Mouse (Mus musculus) cerebellum, adult 2 months (tissue): ENCODE data around the gene Synj2bp. TPM values are rescaled to one million over a fixed set of nuclear protein-coding genes. Genes with fewer than 3 reads are reported as not detected.
"Not testable (repeated sequence)": the region's sequence is repeated elsewhere in the genome, so short reads cannot be mapped to it uniquely, and the experiment has no call there.

Experiments
- DNase-seq, 2 experiments: peaks; one replicate each; pipeline ENCODE4 v3.0.0; 2021
- H3K27ac ChIP-seq: fragments of 200-500 bp; 2 replicates; pipeline ENCODE4 v1.5.1; 2012; ENCODE audit warnings: low read length, control low read depth, inconsistent platforms; ENCODE audit not compliant: insufficient read depth
- H3K27me3 ChIP-seq: fragments of 200-500 bp; 2 replicates; pipeline ENCODE4 v1.6.1; 2012; ENCODE audit warnings: inconsistent platforms, mild to moderate bottlenecking, low read length, moderate library complexity; ENCODE audit not compliant: control insufficient read depth, insufficient read depth
- H3K4me1 ChIP-seq: fragments of 200-500 bp; 2 replicates; pipeline ENCODE4 v1.6.1; 2011; ENCODE audit warnings: low read length; ENCODE audit not compliant: control insufficient read depth, insufficient read depth
- H3K4me3 ChIP-seq: fragments of 200-500 bp; replicated peaks from 2 replicates; pipeline ENCODE3; 2011; ENCODE audit warnings: mild to moderate bottlenecking, low read depth, low read length, control low read depth; ENCODE audit not compliant: insufficient read depth
- CTCF ChIP-seq: fragments of 200-500 bp; IDR thresholded peaks from 2 replicates; pipeline ENCODE4 v1.5.1; 2011; ENCODE audit warnings: low read depth, mild to moderate bottlenecking, control low read depth, low read length, moderate library complexity, borderline replicate concordance; ENCODE audit not compliant: insufficient read depth
- POLR2A ChIP-seq: fragments of 200-500 bp; IDR thresholded peaks from 2 replicates; pipeline ENCODE4 v1.6.1; 2011; ENCODE audit warnings: low read length, control low read depth, borderline replicate concordance; ENCODE audit not compliant: insufficient read depth
- WGBS: fragments of 180-500 bp; shearing (Covaris S2); methylation state at CpG from one replicate; pipeline ENCODE4 v1.1.7; 2018; 5-methylcytosine and 5-hydroxymethylcytosine counted together
- polyA plus RNA-seq: library from polyadenylated mRNA; depleted of rRNA; stranded (reverse); fragments of >200 nt; gene quantifications from 2 replicates; pipeline ENCODE4 v1.2.3, GENCODE M21; 2012; rRNA removed

The Synj2bp gene
- 28.5 and 30.3 TPM in 2 replicates for polyA plus RNA-seq

DNA sequence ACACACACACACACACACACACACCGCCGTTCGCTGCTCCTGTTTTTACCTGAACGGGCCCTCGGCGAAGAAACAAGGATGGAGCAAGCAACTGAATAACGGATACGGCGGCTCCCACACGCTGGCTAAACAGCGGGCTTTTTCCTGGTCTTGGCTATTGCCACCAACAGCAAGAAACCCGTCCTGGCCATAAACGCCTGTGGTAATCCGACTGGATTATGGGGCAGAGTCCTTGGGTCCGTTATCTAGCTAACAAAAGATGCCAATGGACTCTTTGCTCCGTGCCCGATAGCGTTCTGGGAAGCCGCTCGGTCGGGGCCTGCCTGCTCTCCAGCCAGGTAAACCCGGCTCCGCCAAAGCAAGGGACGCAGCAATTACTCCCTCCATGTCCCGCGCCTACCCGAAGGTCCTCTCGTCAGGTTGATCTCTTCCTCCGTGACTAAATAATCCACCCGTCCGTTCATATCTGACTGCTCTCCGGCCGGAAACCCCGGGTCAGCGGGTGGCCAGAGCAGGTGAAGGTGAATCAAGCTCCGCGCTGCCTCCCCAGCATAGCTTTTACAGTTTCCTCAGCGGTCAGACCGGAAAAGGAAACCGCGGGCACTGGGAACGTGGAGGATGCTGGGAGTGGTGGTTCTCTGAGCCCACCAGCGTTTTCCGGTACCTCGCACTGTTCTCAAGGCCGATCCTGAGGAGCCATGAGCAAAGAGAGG lies at the start of gene Synj2bp, which contains the start of gene Gm20498:
TSS of gene Synj2bp (minus strand) at position 596 of the 713 bp plus-strand sequence.
TSS of gene Gm20498 (minus strand) at position 590 of the 713 bp plus-strand sequence.
- DNase-seq = peak; percentile 91 to 92
- Histone ChIP-seq H3K4me1 (no peaks in the 10 kb centered on the region), H3K27ac (peak within 1 kb of the TSS; percentile 61), H3K4me3 (peak within 1 kb of the TSS; percentile 85), H3K27me3 (no peaks in the 10 kb centered on the region)
- TF ChIP-seq CTCF = no peak
- peak; percentile 80; the same call in 1 of the 2 replicates for TF ChIP-seq POLR2A
- under 1% methylated on average over 46 of the region's 46 CpGs for WGBS

DNA sequence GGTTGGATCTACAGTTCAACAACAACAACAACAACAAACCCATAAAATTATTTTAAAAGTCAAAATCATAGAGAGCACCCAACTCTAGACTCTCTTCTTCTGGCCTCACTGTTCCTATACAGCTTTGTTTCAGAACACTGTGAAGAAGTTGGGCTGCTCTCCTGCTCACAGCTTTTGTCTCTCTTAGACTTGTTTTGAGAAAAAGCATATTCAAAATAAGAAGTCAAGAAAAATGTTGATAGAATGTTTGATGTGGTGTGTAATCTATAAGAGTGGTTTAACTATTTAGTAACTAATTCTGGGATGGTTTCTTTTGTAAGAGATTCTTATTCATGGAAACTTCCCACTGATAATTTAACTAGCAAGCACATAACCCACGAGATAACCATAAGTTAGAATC lies 35.7 kb upstream of the Synj2bp start, which contains the start of gene Adam21:
TSS of gene Adam21 (minus strand) at position 101 of the 400 bp plus-strand sequence.
- no peak within 1 kb of the TSS for H3K4me3 ChIP-seq
- no peak within 1 kb of the TSS for H3K27ac ChIP-seq
- DNase-seq = no peak
- 90% methylated on average over 1 of the region's 1 CpGs for WGBS
- TF ChIP-seq CTCF (no peak), POLR2A (no peak)
- no peaks in the 10 kb centered on the region for H3K27me3 ChIP-seq
- H3K4me1 ChIP-seq = no peaks in the 10 kb centered on the region

DNA sequence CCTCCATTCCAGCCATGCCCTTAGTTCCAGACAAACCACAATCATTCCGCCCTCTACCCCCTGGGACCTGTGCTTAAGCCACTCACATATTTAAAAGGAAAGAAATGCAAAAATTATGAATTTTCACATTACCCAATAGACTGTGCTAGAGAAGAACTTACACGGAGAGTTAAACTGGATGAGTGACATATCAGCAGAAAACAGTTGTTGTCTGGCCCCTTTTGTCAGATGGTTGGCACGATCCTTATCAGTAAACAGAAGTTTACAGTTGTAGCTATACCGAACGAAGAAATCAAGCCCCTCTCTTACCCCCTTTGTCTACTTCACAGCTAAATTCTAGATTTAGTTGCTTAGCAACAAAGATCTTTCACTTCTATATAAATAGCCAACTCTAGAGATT lies 35.2 kb upstream of the Synj2bp start:
- H3K4me3 ChIP-seq = no peak overlapping the region
- no peak for DNase-seq
- no peak for TF ChIP-seq CTCF
- no peak for TF ChIP-seq POLR2A
- H3K27me3 ChIP-seq = no peaks in the 10 kb centered on the region
- H3K27ac ChIP-seq = no peak overlapping the region
- no peaks in the 10 kb centered on the region for H3K4me1 ChIP-seq
- WGBS = 67% methylated on average over 5 of the region's 5 CpGs

DNA sequence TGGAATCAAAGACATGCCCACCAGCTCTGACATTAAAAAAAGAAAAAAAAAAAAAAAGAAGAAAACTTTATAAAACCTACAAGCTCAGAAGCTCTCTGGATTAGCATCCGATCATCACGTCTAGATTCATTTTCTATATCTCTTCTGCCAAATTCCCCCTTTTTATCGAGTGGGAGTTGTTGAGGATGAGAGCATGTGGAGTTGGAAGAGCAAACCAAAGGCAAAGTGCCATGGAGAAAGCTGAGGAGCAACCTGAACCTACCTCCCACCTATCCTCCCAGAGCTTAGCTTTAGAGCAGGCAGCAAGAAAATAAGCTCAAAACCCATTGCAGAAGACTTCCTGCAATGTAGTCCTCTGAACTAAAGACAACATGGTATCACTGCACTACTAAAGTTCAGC lies 31.5 kb upstream of the Synj2bp start:
- Histone ChIP-seq H3K27ac (no peak overlapping the region), H3K4me1 (no peaks in the 10 kb centered on the region), H3K4me3 (no peak overlapping the region), H3K27me3 (no peaks in the 10 kb centered on the region)
- no peak for TF ChIP-seq CTCF
- no peak for TF ChIP-seq POLR2A
- 92% methylated on average over 3 of the region's 3 CpGs for WGBS
- no peak for DNase-seq

DNA sequence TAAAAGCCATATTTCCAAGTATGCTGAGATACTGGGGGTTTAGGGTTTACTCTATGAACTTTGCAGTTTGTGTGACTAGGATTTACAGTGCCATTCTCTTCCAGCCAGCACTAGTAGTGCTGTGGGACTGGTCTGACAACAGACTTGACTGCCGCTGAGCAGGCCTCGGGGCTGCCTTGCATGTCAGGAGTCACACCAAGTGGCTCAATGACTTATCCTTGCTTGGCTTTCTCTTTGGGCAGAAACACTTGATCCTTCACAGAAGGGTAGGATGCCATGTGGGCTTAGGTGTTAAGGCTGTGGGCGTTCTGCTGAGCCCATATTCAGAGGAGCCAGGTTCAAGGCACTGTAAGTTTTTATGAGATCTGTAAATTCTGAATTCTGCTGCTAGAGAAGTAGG lies 16.6 kb upstream of the Synj2bp start:
- 88% methylated on average over 3 of the region's 3 CpGs for WGBS
- Histone ChIP-seq H3K27me3 (no peaks in the 10 kb centered on the region), H3K4me3 (no peak overlapping the region), H3K4me1 (no peaks in the 10 kb centered on the region), H3K27ac (no peak overlapping the region)
- TF ChIP-seq POLR2A (no peak), CTCF (no peak)
- no peak for DNase-seq

DNA sequence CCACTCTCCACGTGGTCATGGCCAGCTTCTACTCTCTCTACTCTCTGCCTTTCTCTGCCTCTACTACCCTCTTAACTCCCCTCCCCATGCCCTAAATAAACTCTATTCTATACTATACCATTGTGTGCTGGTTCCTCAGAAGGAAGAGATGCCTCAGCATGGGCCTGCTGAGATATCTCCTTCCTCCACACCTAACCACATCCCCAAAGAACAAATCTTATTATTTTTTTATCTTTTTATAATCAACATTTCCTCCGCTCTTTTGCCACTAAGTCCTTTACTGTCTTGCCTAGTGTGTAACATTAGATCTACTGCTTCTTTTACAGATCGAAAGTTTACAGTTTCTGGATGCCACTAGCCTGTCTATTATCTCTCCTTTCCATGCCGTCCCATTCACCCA lies 14.5 kb upstream of the Synj2bp start:
- DNase-seq = no peak
- no peak for TF ChIP-seq POLR2A
- no peak for TF ChIP-seq CTCF
- H3K4me3 ChIP-seq = no peak overlapping the region
- H3K27me3 ChIP-seq = no peaks in the 10 kb centered on the region
- 72% methylated on average over 4 of the region's 4 CpGs for WGBS
- H3K4me1 ChIP-seq = no peaks in the 10 kb centered on the region
- no peak overlapping the region for H3K27ac ChIP-seq

DNA sequence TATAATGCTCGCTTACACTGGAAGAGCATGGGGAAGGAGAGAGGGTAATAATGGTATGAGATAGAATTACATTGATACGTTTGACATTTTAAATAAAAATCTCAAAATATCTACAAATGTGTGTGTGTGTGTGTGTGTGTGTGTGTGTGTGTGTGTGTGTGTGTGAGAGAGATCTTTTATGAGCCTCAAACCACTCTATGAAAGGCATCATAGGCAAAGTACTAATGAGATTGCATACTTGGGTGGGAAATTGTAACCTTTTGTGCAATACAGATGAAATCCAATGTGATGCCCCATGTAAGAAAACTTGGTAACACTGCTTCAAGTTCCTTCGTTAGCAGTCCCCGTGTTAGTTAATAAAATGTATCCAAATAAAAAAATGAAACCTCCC lies 313 bp upstream of the Synj2bp start:
- 29% methylated on average over 4 of the region's 4 CpGs for WGBS
- Histone ChIP-seq H3K27ac (no peak overlapping the region), H3K4me3 (peak overlapping the region; percentile 85), H3K27me3 (no peaks in the 10 kb centered on the region), H3K4me1 (no peaks in the 10 kb centered on the region)
- DNase-seq = no peak
- no peak for TF ChIP-seq CTCF
- TF ChIP-seq POLR2A = no peak

DNA sequence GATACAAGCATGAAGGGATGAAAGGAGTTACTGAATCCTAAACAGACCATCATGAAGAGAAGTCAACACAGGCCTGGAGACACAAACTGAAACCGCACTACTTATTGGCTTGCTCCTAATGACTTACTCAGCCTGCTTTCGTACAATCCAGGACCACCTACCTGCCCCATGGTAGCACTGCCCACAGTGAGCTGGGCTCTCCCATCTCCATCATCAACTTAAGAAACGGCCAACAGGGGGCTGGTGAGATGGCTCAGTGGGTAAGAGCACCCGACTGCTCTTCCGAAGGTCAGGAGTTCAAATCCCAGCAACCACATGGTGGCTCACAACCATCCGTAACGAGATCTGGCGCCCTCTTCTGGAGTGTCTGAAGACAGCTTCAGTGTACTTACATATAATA lies 2.1 kb downstream of the Synj2bp start:
- WGBS = 67% methylated on average over 7 of the region's 8 CpGs
- H3K27me3 ChIP-seq, H3K4me1 ChIP-seq, H3K4me3 ChIP-seq, H3K27ac ChIP-seq, DNase-seq: not testable (repeated sequence)

DNA sequence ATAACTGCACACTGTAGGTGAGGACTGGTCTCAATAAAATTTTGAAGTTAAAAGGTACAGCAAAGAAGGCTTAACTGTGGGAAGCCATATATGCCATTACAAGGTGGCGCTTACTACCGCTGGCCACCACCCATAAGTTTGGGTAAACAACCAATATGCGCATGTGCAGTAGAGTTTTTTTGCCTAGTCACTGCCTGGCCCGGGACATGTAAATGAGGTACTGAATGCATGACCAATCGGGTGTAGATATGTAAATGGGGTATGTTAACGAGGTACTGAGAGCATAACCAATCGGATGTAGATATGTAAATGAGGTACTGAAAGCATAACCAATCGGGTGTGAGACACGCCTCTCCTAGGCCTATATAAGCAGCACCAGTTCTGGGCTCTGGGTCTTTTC lies 35.8 kb downstream of the Synj2bp start:
- H3K4me3 ChIP-seq, DNase-seq, H3K4me1 ChIP-seq, H3K27ac ChIP-seq, H3K27me3 ChIP-seq: not testable (repeated sequence)
- WGBS = 94% methylated on average over 9 of the region's 9 CpGs
